Mouse (Mus musculus) urinary bladder, postnatal 10 days (tissue): ENCODE data around the gene Mturn.

Source experiments
- DNase-seq: peaks from one replicate; pipeline ENCODE4 v3.0.0; 2022; ENCODE audit warnings: low spot score

Gene Mturn

DNA sequence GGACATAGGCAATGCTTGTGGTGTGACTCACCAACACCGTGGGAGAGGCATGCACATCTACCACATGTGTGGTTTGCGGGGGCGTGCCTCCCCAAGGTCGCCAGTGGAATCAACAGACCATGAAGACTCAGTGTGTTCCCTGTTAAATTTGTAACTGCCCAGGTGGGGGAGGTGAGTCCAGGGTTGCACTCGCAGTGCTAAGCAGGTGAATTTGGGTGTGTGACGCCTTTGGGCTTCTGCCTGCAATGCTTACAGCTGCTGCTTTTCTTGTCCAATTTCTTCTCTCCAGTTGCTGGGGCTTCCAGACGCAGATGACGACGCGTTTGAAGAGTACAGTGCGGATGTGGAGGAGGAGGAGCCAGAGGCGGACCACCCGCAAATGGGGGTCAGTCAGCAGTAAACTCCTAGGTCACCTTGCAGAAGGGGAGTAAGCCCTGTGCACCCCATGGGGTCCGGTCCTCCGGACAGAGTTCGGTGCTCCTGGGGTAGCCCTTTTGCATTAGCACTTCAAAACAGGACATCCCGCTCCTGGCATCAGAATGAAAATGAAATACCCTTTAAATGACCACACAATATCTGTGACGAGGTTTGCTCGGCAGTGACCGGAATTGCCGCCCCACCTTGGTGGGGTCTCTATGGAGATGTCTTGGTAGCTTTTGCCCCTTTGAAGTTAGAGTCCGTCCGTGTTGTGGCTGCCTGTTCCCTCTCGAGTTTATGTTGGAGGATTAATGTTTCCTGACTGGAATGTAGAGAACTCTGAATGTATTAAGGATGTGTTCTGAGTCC is 17.5 kb downstream of the Mturn start:
- no peak for DNase-seq

DNA sequence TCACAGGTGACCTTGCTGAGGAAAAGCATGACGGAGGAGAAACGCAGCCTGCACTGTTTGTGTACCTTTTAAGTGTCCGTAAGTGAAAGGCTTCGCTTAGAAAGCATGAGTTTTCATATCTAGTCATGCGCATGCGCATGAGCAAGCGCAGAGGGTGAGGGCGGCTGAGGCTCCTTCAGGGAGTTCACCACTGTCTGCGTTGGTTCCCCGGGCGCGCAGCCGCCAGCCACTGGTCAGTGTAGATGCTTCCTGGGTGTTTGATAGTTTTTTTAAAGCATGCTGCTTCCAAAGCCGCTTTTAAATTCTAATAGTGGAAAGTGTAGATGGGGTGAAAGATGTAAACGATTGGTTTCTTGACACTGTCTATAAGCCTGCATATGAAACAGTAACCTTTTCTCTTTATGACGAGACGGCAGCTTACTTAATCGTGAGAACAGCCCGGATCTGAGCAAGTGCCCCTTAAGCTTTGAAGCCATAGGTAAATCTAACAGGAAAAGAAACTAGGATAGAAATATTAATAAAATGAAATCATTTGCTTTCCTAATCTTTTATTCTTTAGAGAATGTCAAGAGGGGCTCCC is 18.1 kb downstream of the Mturn start:
- peak; percentile 36 for DNase-seq

DNA sequence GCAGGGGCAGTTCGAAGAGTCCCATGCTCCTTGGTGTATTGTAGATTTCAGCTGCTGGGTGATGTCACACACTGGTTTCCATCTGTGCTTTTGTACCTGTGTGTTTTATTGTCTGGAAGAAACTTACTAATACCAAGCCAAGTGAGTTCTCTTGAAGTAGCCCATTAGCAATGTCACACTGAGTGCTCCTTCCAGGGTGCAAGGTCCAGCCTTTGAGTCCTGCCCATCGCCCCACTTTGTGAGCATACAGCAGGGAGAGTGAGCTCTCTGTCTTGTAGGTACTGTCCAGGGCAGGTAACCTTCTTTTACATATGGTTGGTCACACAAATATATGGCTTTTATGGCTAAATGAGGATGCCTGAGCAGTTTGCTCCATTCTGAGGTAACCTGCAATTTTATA is 19.1 kb downstream of the Mturn start:
- no peak for DNase-seq

DNA sequence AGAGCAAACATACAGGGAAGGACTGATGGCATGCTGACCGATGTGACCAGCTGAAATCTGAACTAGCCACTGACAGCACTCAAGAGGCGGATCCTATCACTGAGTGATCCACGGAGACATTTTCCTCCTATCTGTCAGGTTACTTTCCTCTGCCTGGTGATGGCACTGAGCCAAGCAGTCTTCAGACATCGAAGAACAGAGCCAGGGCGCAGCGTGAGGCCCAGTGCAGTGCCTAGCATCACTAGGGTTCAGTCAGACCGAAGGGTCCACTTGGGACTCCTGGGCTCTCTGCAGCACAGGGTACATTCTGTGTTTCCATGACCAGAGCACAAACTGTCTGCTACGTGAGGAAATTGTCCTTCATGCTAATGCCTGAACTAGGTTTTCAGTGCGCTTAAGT is 20.5 kb downstream of the Mturn start:
- no peak for DNase-seq

DNA sequence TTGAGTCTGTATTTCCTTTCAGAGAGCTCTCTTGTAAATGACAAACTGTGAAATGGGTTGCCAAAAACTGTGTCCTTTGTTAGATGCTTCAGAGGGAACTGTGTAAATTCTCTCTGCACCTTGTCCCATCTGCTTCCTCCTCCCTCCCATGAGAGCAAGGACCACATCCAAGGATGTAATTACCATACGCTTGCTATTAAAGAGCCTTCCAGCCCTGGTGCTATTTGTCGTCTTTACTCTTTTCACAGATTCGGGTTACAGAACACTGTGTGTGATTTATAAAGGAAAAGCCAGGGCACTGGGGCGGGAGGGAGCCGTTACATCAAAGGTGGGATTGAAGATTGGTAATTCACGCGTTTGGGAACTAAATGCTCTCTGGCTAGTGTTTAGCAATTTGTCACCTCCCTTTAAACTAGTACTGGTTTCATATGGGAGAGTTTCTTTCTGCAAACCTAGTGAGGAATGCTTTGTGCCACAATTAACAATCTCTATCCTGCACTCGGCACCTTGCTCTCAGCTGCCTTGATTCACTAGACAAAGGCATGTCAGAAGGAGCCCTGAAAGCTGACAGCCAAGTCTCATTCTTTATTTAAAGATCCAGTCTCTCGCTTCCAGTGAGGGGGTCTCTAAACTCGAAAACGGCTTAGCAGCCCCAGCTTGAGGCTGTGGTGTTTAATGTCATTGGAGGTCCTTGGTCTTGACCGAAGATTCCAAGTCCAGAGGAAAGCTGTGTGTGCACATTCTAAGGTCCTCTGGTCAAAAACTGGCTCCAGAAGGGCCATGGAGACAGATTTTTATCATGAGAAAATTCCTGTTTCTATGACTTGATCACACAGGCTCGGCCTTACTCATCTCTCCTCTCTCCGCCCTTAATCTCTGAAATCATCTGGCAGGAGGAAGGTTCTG is 22.5 kb downstream of the Mturn start:
- DNase-seq = no peak

DNA sequence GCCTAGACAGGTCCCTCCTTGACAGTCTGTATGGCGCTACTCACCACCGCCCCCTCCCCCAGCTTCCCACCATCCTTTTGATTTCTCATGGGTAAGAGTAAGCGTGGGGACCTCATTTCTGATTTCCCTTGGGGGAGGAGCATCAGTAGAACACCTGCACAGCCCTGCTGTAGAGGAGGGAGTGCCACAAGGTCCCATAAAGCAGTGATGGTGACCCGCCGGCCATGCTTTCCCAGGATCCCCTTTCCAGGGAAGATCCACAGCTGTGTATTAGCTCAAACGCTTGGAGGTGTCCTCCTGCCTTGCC is 23.1 kb downstream of the Mturn start:
- no peak for DNase-seq

DNA sequence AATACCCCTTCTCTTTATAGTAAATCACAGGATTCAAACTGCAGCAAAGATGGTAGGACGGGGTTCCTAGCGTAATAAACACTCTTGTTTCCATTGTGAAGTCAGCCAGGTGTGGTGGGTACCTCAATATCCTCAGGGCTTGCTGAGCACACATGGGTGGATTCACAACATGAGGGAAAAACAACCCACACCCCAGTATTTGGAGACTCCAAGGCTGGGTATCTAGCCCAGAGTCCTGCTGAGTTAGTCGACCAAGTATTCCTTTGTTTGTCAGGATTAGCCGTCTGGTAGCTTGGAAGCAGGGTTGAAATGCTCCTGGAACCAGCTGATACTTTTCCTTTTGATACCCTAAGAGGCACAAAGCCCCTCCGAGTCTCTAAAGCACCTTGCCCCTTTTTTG is 23.4 kb downstream of the Mturn start:
- no peak for DNase-seq

DNA sequence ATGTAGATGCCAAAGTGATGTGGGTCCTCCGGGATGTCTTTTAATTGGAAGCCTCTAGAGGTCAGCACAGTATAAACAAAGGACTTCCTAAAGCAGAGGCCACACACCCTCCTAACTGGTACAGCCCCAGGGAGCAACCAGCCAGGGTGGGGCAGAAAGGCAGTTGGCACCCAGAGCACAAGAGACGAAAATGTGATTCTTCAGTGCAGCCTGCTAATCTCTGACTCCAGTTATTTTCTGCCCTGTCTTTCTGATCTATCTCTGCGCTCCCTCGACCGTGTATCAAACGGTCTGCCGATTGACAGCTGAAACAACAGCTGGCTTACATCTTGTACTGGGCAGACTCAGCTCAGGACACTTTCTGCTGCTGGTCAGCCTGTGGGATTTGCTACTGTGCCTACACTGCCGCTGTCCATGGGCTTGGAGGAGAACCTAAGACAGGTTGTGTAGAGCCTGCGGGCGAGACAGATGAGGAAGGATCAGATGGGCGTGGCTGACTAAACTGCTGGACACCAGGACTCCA is 24.0 kb downstream of the Mturn start:
- DNase-seq = no peak

DNA sequence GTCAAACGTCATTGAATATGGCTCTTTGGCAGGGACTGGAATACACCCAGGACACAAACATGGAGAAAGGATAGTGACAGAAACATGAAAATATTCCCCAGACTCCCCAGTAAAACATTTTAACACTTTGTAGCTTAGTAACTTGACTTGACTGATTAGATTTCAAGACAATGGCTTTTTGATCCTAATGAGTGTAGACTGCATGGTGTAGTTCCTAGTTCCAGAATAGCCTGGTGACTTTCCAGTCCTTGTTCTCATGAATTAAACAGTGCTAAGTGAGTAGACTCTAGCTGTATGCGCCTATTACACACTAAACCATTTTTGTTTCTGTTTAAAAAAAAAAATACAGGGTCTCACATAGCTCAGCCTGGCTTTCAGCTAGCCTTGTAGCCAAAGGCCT is 24.7 kb downstream of the Mturn start:
- DNase-seq = no peak

DNA sequence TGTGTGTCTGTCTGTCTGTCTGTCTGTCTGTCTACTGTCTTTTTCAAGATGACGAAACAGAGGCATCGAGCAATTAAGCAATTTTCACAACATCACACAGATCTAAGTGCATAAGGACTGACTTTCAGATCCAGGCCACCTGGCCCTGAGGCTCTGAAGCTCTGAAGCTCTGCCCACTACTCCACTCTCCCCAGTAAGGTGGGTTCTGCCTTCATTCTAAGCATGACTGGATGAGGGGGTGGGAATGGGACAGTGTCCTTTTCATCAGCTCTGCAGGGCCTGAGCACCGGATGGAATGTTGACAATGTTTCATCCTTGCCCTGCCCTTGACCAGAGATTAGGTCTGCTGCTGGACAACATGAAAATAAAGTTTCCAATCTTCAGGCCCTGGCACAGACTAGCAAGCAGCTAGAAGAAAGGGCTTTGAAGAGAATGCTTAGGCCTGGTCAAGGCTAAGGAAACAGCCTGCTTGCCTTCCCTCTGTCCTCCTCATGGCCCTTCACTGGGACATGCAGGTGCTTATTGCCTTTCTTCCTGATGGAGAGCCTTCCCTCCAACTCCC is 25.3 kb downstream of the Mturn start:
- DNase-seq = no peak

DNA sequence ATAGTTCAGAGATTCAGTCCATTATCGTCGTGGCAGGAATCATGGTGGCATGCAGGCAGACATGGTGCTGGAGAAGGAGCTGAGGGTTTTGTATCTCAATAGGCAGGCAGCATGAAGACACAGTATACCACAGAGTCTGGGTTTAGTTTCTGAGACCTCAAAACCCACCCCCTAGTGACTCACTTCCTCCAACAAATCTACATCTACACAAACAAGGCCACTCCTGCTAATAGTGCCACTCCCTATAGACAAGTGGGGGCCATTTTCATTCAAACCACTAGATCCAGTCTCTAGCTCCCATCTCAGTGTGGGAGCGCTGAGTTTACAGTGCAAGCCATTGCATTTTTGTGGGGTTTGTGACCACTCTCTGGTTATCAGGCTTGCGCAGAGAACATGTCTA is 27.2 kb downstream of the Mturn start:
- DNase-seq = no peak

DNA sequence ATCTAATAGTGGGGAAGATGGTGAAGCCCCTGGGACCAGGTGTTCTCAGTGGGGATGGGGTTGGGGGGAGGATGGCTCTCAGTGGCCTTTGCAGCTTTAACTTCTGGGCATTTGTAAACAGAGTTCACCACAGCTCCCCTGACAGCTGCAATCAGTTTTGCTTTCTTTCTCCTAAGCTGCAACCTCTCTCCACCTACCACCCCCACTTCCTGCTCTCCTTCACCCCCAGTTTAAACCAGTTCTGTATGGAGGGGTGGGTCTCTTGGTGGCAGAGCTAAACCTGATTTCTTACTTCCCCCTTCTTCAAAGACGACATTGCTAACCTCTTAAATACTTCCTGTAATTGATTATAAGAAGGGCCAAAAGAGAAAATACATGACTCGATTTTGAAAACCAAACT is 34.3 kb downstream of the Mturn start:
- DNase-seq = no peak

DNA sequence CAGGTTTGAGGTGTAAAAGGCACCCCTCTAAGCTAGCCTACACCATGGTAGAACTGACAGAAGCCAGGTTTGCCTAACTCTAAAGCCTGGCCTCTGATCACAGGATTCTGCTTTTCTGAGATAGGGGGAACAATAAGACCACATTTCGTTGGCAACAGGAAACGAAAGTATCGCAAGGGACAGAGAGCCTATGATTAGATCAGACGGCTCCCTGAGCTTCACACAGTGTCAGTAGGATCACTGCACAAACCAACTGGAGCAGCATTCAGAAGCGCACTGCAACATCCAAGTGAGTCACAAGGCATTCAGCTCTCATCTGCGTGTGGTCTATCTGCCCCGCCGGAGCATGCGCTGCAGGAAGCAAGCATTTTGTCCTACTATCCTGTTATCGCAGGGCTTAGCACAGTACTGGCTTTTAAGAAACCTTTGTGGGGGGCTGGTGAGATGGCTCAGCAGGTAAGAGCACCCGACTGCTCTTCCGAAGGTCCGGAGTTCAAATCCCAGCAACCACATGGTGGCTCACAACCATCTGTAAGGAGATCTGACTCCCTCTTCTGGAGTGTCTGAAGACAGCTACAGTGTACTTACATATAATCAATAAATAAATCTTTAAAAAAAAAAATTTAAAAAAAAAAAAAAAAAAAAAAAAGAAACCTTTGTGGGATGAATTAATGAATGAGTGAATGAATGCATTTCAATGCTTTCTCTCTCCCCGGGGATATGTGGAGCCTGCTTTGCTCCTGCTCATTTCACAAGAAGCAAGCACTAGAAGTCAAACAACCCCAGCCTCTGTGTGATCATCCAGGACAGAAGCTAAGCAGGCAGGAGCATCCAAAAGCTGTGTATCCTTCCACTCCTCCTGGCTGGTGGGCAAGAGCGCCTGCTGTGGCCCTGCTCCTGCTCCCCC is 37.6 kb downstream of the Mturn start:
- DNase-seq = no peak

DNA sequence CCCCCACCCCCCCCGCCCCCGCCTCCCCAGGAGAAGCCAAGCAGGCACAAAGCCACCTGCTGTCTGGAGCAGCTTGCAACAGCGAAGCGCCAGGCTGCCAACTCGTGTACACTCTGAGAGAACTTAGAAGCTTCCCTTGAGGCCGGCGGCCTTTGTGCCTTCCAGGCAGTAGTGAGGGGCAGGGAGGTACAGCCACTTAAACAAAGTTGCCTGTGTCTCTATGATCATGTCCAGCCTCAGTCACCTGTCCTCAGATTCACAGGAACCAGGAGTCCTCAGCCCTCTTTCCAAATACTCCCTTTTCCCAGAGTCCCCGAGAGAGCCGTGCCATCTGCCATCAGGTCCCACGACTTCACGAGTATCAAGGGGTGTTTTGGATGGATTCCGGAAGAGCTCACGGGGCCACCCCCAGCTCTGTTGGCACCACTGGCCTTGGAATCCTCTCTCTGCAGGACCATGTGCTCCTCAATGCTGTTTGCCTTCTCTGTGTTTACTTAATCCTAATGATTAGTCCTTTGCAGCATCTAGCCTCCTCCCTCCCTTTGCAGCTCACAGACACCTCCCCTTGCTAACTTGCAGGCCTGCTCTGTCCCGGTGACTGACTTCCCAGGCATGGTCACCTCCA is 38.4 kb downstream of the Mturn start:
- no peak for DNase-seq

DNA sequence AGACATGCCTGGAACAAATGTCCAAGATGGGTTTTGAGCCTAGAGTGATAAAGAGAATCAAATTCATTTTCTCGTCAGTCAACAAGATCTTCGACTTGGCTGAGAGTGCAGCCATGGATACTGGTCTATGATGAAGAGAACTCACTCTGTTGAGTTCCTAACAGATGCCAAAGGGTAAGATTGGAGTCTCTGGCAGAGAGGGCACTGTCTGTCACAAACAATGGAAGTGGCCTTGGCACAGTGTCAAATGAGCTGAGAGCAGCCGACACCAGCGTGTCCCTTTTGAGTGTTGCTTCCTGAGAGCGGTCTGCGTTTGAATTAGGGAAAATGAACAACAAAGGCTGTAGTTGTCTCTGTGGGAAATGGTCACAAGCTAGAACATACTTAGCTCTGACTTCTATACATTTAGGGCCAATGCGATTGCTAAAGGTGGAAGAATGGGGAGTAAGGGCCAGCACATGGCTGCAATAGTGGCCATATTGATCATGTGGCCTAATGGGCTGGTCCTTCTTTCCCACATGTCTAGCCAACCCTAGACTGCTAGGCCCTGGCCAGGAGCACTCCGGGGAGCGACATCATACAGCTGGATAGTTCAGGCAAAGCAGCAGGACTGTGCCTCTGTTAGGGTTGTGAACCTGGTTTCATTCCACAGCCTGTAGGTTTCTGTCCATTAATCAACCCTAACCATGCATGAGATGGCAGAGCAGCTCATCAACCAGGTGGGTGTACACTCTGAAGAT is 39.3 kb downstream of the Mturn start:
- no peak for DNase-seq

DNA sequence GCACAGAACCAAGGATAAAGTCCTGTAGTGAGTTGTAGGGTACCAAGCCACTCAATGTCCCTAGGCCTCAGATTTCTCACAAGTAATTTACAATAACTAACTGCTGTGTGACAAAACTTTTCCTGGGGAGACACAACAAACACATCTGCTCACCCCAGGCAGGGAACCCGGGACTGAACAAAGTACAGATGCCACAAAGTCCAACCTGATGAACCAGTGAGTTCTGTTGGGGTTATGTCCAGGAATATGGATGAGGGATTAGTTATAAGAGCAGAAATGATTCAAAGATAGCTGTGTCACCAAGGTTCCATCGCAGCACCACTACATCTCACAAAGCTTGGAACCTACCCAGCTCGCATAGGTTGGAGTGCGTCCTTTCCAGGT is 39.8 kb downstream of the Mturn start:
- DNase-seq = no peak

DNA sequence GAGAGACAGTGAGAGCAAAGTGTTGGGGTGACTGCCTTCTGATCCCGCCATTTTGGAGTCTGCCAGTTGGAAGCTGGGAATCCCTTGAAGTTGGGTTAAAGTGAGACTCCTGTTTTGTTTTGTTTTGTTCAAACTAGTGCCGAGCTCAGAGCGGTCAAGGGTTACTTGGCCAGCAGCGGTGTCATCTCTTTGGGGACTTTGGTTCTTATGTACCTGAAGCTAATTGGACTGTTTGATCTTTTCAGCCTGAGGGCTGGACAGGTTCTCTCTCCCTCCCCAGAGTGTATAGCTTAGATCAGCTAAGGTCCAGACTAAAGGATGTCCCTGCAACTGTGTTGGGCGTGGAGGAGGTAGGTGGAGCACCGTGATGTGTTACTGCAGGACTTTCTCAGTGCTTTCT is 44.9 kb downstream of the Mturn start:
- DNase-seq = no peak

DNA sequence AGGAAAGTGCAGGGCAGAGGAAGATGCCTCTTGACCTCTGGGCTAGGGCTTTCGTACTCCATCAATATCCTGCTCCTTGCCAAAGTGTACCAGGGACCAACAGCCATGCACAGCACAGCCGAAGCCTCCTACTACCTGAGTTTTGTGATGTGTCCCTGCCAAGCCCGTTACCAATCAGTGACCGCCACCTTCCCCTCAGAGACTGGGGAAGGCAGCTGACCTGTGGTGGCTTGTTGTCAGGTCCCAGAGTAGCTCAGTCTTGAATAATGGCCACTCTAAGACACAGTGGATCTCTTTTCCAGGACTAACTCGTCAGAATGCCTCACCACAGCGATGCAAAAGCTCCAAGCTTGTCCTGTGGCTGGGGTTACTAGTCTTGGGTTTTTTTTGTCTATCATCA is 45.4 kb downstream of the Mturn start:
- DNase-seq = no peak

DNA sequence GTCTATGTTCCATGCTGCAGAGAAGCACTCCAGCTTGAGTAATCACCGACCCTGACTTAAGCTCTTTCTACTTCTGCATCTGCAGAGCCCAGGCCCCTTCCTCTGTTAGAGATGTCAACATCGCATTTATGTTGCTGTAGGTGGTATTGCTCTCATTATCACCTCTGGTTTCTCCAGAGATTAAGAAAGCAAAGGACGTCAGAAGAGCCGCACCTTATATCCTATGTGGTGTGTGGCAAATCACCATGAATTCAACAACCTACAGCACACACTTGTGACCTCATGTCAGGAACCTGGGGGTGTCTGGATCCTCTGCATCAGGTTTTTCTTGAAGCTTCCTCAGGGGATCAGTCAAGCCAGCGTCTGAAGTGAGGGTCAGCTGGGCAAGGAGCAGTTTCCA is 46.0 kb downstream of the Mturn start:
- no peak for DNase-seq

DNA sequence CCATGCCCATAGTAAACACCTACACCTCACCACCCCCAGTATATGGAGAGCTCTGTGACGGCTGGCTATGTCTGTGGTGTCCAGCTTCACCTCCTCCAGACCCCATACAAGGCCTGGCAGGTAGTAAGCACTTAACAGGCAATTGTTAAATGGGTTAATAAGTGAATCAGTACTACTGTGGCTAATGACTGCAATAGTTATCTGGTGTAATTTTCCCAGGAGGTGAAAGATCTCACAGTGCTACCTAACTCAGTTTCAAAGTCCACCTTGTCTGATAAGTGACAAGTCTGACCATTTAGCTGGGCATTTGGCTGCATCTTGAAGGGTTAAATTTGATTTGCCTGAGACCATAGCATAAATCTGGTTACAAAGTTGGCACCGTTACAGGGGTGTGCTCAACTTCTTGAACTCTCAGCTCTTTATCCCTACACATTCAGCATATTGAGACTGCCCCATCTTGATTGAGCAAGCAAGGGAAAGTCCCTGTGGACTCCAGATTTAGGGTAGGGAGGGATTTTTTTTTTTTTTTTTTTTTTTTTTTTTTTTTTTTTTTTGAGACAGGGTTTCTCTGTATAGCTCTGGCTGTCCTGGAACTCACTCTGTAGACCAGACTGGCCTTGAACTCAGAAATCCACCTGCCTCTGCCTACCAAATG is 48.2 kb downstream of the Mturn start:
- no peak for DNase-seq
